Mouse (Mus musculus) heart, embryonic 11.5 days (tissue): ENCODE measurements around the gene Raver2. TPM values are rescaled to one million over a fixed set of nuclear protein-coding genes. Genes with fewer than 3 reads are reported as not detected.
A peak's percentile ranks its signal among the peaks of the same experiment; 100 is the strongest.

ENCODE experiments used
- ATAC-seq: fragments of 200-750 bp; cut with Nextera tagmentation; replicated peaks from 2 replicates; pipeline ENCODE4 v1.8.0; 2017; ENCODE audit warnings: moderate library complexity; ENCODE audit not compliant: insufficient number of reproducible peaks, low FRiP score, low TSS enrichment
- H3K27ac ChIP-seq: fragments of 300-500 bp; sonication (generic); 2 replicates; pipeline ENCODE4 v1.5.1; 2014; ENCODE audit warnings: mild to moderate bottlenecking, low read depth, low read length
- H3K27me3 ChIP-seq: fragments of 300-500 bp; sonication (generic); 2 replicates; pipeline ENCODE4 v1.6.1; 2014; ENCODE audit warnings: mild to moderate bottlenecking, low read length, mixed read lengths; ENCODE audit not compliant: control insufficient read depth, insufficient read depth
- H3K36me3 ChIP-seq: fragments of 300-500 bp; sonication (generic); 2 replicates; pipeline ENCODE4 v1.6.1; 2014; ENCODE audit warnings: mild to moderate bottlenecking, low read length, moderate library complexity, mixed read lengths; ENCODE audit not compliant: control insufficient read depth, insufficient read depth
- H3K4me1 ChIP-seq: fragments of 300-500 bp; sonication (generic); 2 replicates; pipeline ENCODE4 v1.6.1; 2014; ENCODE audit warnings: low read length; ENCODE audit not compliant: control insufficient read depth, insufficient read depth
- H3K4me2 ChIP-seq: fragments of 300-500 bp; sonication (generic); 2 replicates; pipeline ENCODE4 v1.6.1; 2014; ENCODE audit warnings: mild to moderate bottlenecking, moderate library complexity
- H3K4me3 ChIP-seq: fragments of 300-500 bp; sonication (generic); 2 replicates; pipeline ENCODE4 v1.5.1; 2014; ENCODE audit warnings: low read depth, low read length
- H3K9ac ChIP-seq: fragments of 300-500 bp; sonication (generic); 2 replicates; pipeline ENCODE4 v1.6.1; 2014; ENCODE audit warnings: mild to moderate bottlenecking, low read depth, low read length, moderate library complexity
- H3K9me3 ChIP-seq: fragments of 300-500 bp; sonication (generic); replicated peaks from 2 replicates; pipeline ENCODE4 v1.6.1; 2016; ENCODE audit warnings: low read length; ENCODE audit not compliant: control insufficient read depth
- WGBS: fragments of 180-500 bp; shearing (Covaris S2); extraction: QIAGEN DNeasy Blood & Tissue Kit; methylation state at CpG from one replicate; pipeline ENCODE4 v1.1.7; 2014; ENCODE audit not compliant: insufficient replicate concordance; 5-methylcytosine and 5-hydroxymethylcytosine counted together
- polyA plus RNA-seq: library from polyadenylated mRNA; unstranded; fragments of >200 nt; fragmentation: Nextera tagmentation; extraction: Ambion mirVana; gene quantifications from 2 replicates; pipeline ENCODE4 v1.2.1, GENCODE M21; 2014

The Raver2 gene
- polyA plus RNA-seq, 1 experiment from 2014 or later, result 3.8 TPM

GRCm38 (mm10) chr4:101155541-101155940 lies 86.8 kb downstream of the Raver2 start:
- no peak overlapping the region for H3K4me2 ChIP-seq
- H3K27me3 ChIP-seq, result no peaks in the 10 kb centered on the region
- H3K36me3 ChIP-seq, result peaks cover 9% of the 10 kb centered on the region
- WGBS, result 53% methylated on average over 4 of the region's 4 CpGs
- no peak overlapping the region for H3K9ac ChIP-seq
- peak; percentile 39; the same call in 1 of the 2 replicates for ATAC-seq
- H3K9me3 ChIP-seq, result no peaks in the 10 kb centered on the region
- peaks cover 7% of the 10 kb centered on the region; the same call in 1 of the 2 replicates for H3K4me1 ChIP-seq
- no peak overlapping the region for H3K4me3 ChIP-seq
- H3K27ac ChIP-seq, result no peak overlapping the region

- 85% methylated on average over 5 of the region's 5 CpGs for WGBS
- ATAC-seq, result no peak
- Histone ChIP-seq H3K36me3 (peaks cover 9% of the 10 kb centered on the region), H3K9ac (no peak overlapping the region), H3K4me3 (no peak overlapping the region), H3K27ac (no peak overlapping the region), H3K9me3 (no peaks in the 10 kb centered on the region), H3K27me3 (no peaks in the 10 kb centered on the region), H3K4me2 (no peak overlapping the region), H3K4me1 (peaks cover 7% of the 10 kb centered on the region; the same call in 1 of the 2 replicates)
Measured at GRCm38 (mm10) chr4:101157476-101157875, 88.7 kb downstream of the Raver2 start.

GRCm38 (mm10) chr4:101158282-101158681 lies 89.5 kb downstream of the Raver2 start:
- H3K27me3 ChIP-seq, result no peaks in the 10 kb centered on the region
- no peaks in the 10 kb centered on the region for H3K9me3 ChIP-seq
- H3K9ac ChIP-seq, result no peak overlapping the region
- no peak overlapping the region for H3K4me3 ChIP-seq
- H3K27ac ChIP-seq, result no peak overlapping the region
- 65% methylated on average over 6 of the region's 6 CpGs for WGBS
- peaks cover 7% of the 10 kb centered on the region; the same call in 1 of the 2 replicates for H3K4me1 ChIP-seq
- H3K4me2 ChIP-seq, result no peak overlapping the region
- no peak for ATAC-seq
- peaks cover 9% of the 10 kb centered on the region for H3K36me3 ChIP-seq

- Histone ChIP-seq H3K4me1 (peaks cover 7% of the 10 kb centered on the region; the same call in 1 of the 2 replicates), H3K9me3 (no peaks in the 10 kb centered on the region), H3K4me2 (no peak overlapping the region), H3K27me3 (no peaks in the 10 kb centered on the region), H3K27ac (no peak overlapping the region), H3K36me3 (peaks cover 11% of the 10 kb centered on the region), H3K4me3 (no peak overlapping the region), H3K9ac (no peak overlapping the region)
- no peak for ATAC-seq
- WGBS, result 81% methylated on average over 12 of the region's 12 CpGs
Measured at GRCm38 (mm10) chr4:101159191-101159764, 90.5 kb downstream of the Raver2 start.

GRCm38 (mm10) chr4:101160821-101161220 lies 92.0 kb downstream of the Raver2 start:
- peaks cover 3% of the 10 kb centered on the region; the same call in 1 of the 2 replicates for H3K4me1 ChIP-seq
- no peak overlapping the region for H3K27ac ChIP-seq
- no peak for ATAC-seq
- H3K9ac ChIP-seq, result no peak overlapping the region
- H3K36me3 ChIP-seq, result peaks cover 11% of the 10 kb centered on the region
- no peak overlapping the region for H3K4me3 ChIP-seq
- no peak overlapping the region for H3K4me2 ChIP-seq
- WGBS, result 70% methylated on average over 1 of the region's 1 CpGs
- no peaks in the 10 kb centered on the region for H3K9me3 ChIP-seq
- no peaks in the 10 kb centered on the region for H3K27me3 ChIP-seq

GRCm38 (mm10) chr4:101164189-101164588 lies 95.4 kb downstream of the Raver2 start:
- Histone ChIP-seq H3K4me3 (no peak overlapping the region), H3K27ac (no peak overlapping the region), H3K36me3 (peaks cover 2% of the 10 kb centered on the region; the same call in 1 of the 2 replicates), H3K9ac (no peak overlapping the region), H3K9me3 (no peaks in the 10 kb centered on the region), H3K4me1 (no peaks in the 10 kb centered on the region), H3K4me2 (no peak overlapping the region), H3K27me3 (no peaks in the 10 kb centered on the region)
- ATAC-seq, result no peak
- 74% methylated on average over 2 of the region's 2 CpGs for WGBS

GRCm38 (mm10) chr4:101164673-101165072 lies 95.9 kb downstream of the Raver2 start:
- WGBS, result 82% methylated on average over 2 of the region's 2 CpGs
- Histone ChIP-seq H3K4me3 (no peak overlapping the region), H3K27ac (no peak overlapping the region), H3K4me1 (no peaks in the 10 kb centered on the region), H3K9ac (no peak overlapping the region), H3K36me3 (peaks cover 2% of the 10 kb centered on the region; the same call in 1 of the 2 replicates), H3K9me3 (no peaks in the 10 kb centered on the region), H3K4me2 (no peak overlapping the region), H3K27me3 (no peaks in the 10 kb centered on the region)
- no peak for ATAC-seq

- Histone ChIP-seq H3K9me3 (no peaks in the 10 kb centered on the region), H3K27ac (no peak overlapping the region), H3K4me3 (no peak overlapping the region), H3K27me3 (no peaks in the 10 kb centered on the region), H3K36me3 (peaks cover 8% of the 10 kb centered on the region; the same call in 1 of the 2 replicates), H3K4me2 (no peak overlapping the region), H3K4me1 (no peaks in the 10 kb centered on the region), H3K9ac (no peak overlapping the region)
- ATAC-seq, result no peak
- WGBS, result 79% methylated on average over 4 of the region's 4 CpGs
Measured at GRCm38 (mm10) chr4:101165776-101166175, 97.0 kb downstream of the Raver2 start.

- Histone ChIP-seq H3K27me3 (no peaks in the 10 kb centered on the region), H3K9me3 (no peaks in the 10 kb centered on the region), H3K4me2 (no peak overlapping the region), H3K4me1 (no peaks in the 10 kb centered on the region; the same call in 1 of the 2 replicates), H3K27ac (no peak overlapping the region), H3K4me3 (no peak overlapping the region), H3K9ac (no peak overlapping the region), H3K36me3 (peaks cover 8% of the 10 kb centered on the region; the same call in 1 of the 2 replicates)
- no peak for ATAC-seq
- WGBS, result 80% methylated on average over 1 of the region's 1 CpGs
Measured at GRCm38 (mm10) chr4:101167777-101168176, 99.0 kb downstream of the Raver2 start.
